In the genomic region with DNA sequence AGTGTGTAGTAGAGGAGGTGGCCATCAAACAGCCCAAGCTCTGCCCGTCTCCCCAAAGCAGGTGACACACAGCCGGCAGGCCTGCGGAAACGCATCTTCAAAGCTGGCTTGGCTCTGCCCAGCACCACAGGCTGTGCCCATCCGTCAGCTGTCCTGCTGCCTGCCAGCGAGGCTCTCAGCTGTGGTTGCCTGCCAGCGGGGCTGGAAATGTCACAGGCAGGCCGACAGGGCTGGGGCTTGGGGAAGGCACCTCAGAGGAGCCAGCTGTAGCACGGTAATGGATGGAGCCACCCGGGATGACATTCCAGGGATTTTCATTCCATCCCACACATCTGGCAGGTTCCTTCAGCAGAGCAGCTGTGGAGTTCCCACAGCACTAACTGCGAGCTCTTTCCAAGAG, we compare ENCODE assay signal across 13 mouse cellular contexts. TPM values are rescaled to one million over a fixed set of nuclear protein-coding genes. Genes with fewer than 3 reads are reported as not detected.
DNase-seq lines count a peak whose midpoint lies in the region; ATAC-seq lines count a peak whose summit lies in the region.
"Had no signal": no experiment of that assay in that cellular context is flagged by ENCODE, and none has a peak within 500 bp of the region (broad histone marks: within the 10 kb centered on the region; RNA-seq: fewer than 3 reads in every experiment).

No protein-coding gene starts in this region.

- peaks cover 7% of the 10 kb centered on the region; the same call in 1 of the 2 replicates for H3K4me1 ChIP-seq in embryonic facial prominence, embryonic 15.5 days
- H3K4me1 ChIP-seq: forebrain, embryonic 13.5 days; midbrain, embryonic 12.5 days had no signal

- no peaks in the 10 kb centered on the region for H3K9me3 ChIP-seq in embryonic facial prominence, embryonic 15.5 days (replicated peaks)
- H3K9me3 ChIP-seq: forebrain, embryonic 13.5 days; midbrain, embryonic 12.5 days had no signal

- H3K4me3 ChIP-seq in embryonic facial prominence, embryonic 15.5 days (replicated peaks): no peak overlapping the region
- H3K4me3 ChIP-seq: forebrain, embryonic 13.5 days; midbrain, embryonic 12.5 days had no signal

- H3K9ac ChIP-seq in embryonic facial prominence, embryonic 15.5 days: no peak overlapping the region
- H3K9ac ChIP-seq: forebrain, embryonic 13.5 days; lung, embryonic 14.5 days; midbrain, embryonic 12.5 days had no signal

- H3K27me3 ChIP-seq in embryonic facial prominence, embryonic 15.5 days: no peaks in the 10 kb centered on the region; the same call in 1 of the 2 replicates
- H3K27me3 ChIP-seq: forebrain, embryonic 13.5 days had no signal

- ATAC-seq in embryonic facial prominence, embryonic 15.5 days (ENCODE audit: insufficient number of reproducible peaks, low FRiP score, low TSS enrichment, low read depth): peak; percentile 59; the same call in 1 of the 2 replicates
- ATAC-seq: forebrain, embryonic 13.5 days had no signal

- H3K27ac ChIP-seq in embryonic facial prominence, embryonic 15.5 days (replicated peaks): no peak overlapping the region
- H3K27ac ChIP-seq: forebrain, embryonic 13.5 days; midbrain, embryonic 12.5 days had no signal

- 50% methylated on average over 11 of the region's 11 CpGs for WGBS in embryonic facial prominence, embryonic 15.5 days

- H3K4me2 ChIP-seq in embryonic facial prominence, embryonic 15.5 days (replicated peaks): no peak overlapping the region
- H3K4me2 ChIP-seq: forebrain, embryonic 13.5 days; lung, embryonic 14.5 days; midbrain, embryonic 12.5 days had no signal

- H3K36me3 ChIP-seq in embryonic facial prominence, embryonic 15.5 days: no peaks in the 10 kb centered on the region
- H3K36me3 ChIP-seq: midbrain, embryonic 12.5 days had no signal

- peak; percentile 48 to 58 for DNase-seq in cerebellum, postnatal 14 days
- no peak for DNase-seq in cerebellum, adult 9-10 months
- DNase-seq in layer of hippocampus, adult 9-11 months: peak; percentile 31
- no peak for DNase-seq in layer of hippocampus, adult 9-10 months (ENCODE audit: low spot score)
- peak; percentile 16 to 21 for DNase-seq in layer of hippocampus, postnatal 10 days (ENCODE audit: low spot score in 2 of 2)
- no peak for DNase-seq in liver
- DNase-seq in thymus, adult 18-20 months: no peak
- DNase-seq: B cell, adult 2 months; lung, embryonic 14.5 days had no signal

RNA-seq across cellular contexts. Expression of gene Habp2, which starts 13.9 kb away (rescaled TPM):
- 0.24 and 0.26 TPM in 2 replicates for polyA plus RNA-seq in embryonic facial prominence, embryonic 15.5 days (2015; fragmentation: Nextera tagmentation; extraction: Ambion mirVana)
- total RNA-seq in layer of hippocampus, postnatal 10 days (2021): not detected
- total RNA-seq: left cerebral cortex, adult 18-20 months had no signal
- polyA plus RNA-seq: midbrain, embryonic 12.5 days had no signal

Comparison
In these comparisons a context has a peak if more than half of its experiments do, and no peak if none do; other contexts are left out.
1. DNase-seq: peak in cerebellum, postnatal 14 days (2 of 2), layer of hippocampus, adult 9-11 months (single experiment) and layer of hippocampus, postnatal 10 days (2 of 2); none in cerebellum, adult 9-10 months (single experiment), layer of hippocampus, adult 9-10 months (single experiment), liver (single experiment) and thymus, adult 18-20 months (0 of 2).